ENCODE assay signal across 8 mouse cellular contexts in the genomic region with DNA sequence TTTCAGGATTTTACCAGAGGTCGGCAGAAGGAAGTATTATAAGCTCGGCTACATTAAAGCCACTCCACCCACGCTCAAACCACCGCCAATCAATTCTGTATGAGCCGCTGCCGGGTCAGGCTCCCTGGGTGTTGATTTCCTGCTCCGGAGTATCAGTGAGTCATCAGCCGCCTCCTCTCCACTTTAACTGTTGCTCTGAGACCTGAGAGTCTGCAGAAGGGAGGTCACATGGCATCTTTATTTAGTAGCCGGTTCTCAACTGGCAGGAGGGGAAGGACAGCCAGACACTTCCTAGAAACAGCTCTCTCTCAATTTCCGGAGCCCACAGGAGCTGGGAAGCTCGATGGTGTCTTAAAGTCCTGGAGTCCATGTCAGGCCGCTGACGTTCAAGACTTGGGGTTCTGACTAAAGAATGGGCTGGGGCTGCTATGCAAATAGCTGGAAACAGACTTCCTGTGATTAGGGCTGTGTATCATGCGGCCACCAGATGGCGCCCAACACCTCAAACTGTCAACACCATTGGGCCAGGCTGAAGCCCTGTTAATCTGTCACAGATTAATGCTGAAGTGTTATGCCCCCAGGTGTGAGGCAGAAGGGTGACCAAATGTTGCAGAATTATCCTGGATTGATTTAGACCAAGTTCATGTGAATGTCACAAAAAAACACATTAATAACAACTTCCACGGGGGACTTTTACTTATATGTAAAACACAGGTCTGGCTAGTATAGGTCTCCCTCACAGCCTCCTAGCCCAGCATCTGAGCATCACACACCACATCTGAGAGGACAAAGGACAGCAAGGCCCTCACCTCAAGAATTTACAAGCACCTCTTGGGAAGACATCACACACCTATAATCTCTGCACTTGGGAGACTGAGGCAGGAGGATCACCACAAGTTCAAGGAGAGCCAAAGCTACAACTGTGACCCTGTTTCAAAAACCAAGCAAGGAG.
A peak's percentile ranks its signal among the peaks of the same experiment; 100 is the strongest.
DNase-seq lines count a peak whose midpoint lies in the region; ATAC-seq and TF ChIP-seq lines count a peak whose summit lies in the region.

No protein-coding gene starts in this region.

- 10% methylated on average over 16 of the region's 16 CpGs for WGBS in embryonic facial prominence, embryonic 14.5 days
- WGBS in limb, embryonic 14.5 days: 7% methylated on average over 16 of the region's 16 CpGs
- WGBS in midbrain, postnatal 0 days: 15% methylated on average over 16 of the region's 16 CpGs

- peak; percentile 97 for TF ChIP-seq CTCF in midbrain, postnatal 0 days (IDR thresholded peaks at IDR 0.05)

- no peaks in the 10 kb centered on the region for H3K27me3 ChIP-seq in embryonic facial prominence, embryonic 14.5 days (replicated peaks; ENCODE audit: control insufficient read depth, insufficient read depth, low read length)
- H3K27me3 ChIP-seq in limb, embryonic 14.5 days (ENCODE audit: control insufficient read depth, insufficient read depth, low read length): no peaks in the 10 kb centered on the region
- H3K27me3 ChIP-seq in midbrain, postnatal 0 days (ENCODE audit: insufficient read depth, low read length): no peaks in the 10 kb centered on the region

- peak overlapping the region; percentile 1; the same call in 1 of the 2 replicates for H3K4me3 ChIP-seq in embryonic facial prominence, embryonic 14.5 days (ENCODE audit: low read depth, low read length)
- H3K4me3 ChIP-seq in limb, embryonic 14.5 days (replicated peaks; ENCODE audit: low read length): peak overlapping the region; percentile 7; the same call in 1 of the 2 replicates
- H3K4me3 ChIP-seq in midbrain, postnatal 0 days (ENCODE audit: low read depth, low read length): peak overlapping the region; percentile 15

- H3K9ac ChIP-seq in embryonic facial prominence, embryonic 14.5 days (ENCODE audit: low read depth, low read length): no peak overlapping the region
- peak overlapping the region; percentile 22; the same call in 1 of the 2 replicates for H3K9ac ChIP-seq in limb, embryonic 14.5 days (ENCODE audit: low read depth, low read length, severe bottlenecking)
- peak overlapping the region; percentile 45; the same call in 1 of the 2 replicates for H3K9ac ChIP-seq in midbrain, postnatal 0 days (replicated peaks; ENCODE audit: low read length, poor library complexity, severe bottlenecking)

- H3K27ac ChIP-seq in embryonic facial prominence, embryonic 14.5 days (replicated peaks; ENCODE audit: low read depth, low read length): no peak overlapping the region
- H3K27ac ChIP-seq in limb, embryonic 14.5 days (replicated peaks; ENCODE audit: low read depth, low read length): no peak overlapping the region
- H3K27ac ChIP-seq in midbrain, postnatal 0 days (ENCODE audit: low read depth, low read length): no peak overlapping the region; the same call in 1 of the 2 replicates

- no peaks in the 10 kb centered on the region for H3K36me3 ChIP-seq in embryonic facial prominence, embryonic 14.5 days (ENCODE audit: control insufficient read depth, insufficient read depth, low read length)
- no peaks in the 10 kb centered on the region for H3K36me3 ChIP-seq in limb, embryonic 14.5 days (ENCODE audit: control insufficient read depth, insufficient read depth, low read length)
- H3K36me3 ChIP-seq in midbrain, postnatal 0 days (ENCODE audit: insufficient read depth, low read length): no peaks in the 10 kb centered on the region

- DNase-seq in 416B (ENCODE audit: low read depth): peak; percentile 96
- DNase-seq in adrenal gland, postnatal 4 days (ENCODE audit: low spot score in 2 of 2): peak; percentile 45 to 67
- peak; percentile 87 for DNase-seq in embryonic facial prominence, embryonic 14.5 days (ENCODE audit: low spot score)
- DNase-seq in heart, adult 8-10 months (ENCODE audit: low spot score): peak; percentile 84
- DNase-seq in kidney, adult 9 months: peak; percentile 91
- DNase-seq in limb, embryonic 14.5 days (ENCODE audit: low spot score): peak; percentile 83
- DNase-seq in midbrain, postnatal 0 days (ENCODE audit: low spot score): peak; percentile 89
- peak; percentile 45 to 66 for DNase-seq in spleen, postnatal 14 days (ENCODE audit: low spot score in 2 of 2)

- no peaks in the 10 kb centered on the region for H3K9me3 ChIP-seq in embryonic facial prominence, embryonic 14.5 days (ENCODE audit: control insufficient read depth, low read length)
- no peaks in the 10 kb centered on the region for H3K9me3 ChIP-seq in limb, embryonic 14.5 days (ENCODE audit: control insufficient read depth, low read length)
- H3K9me3 ChIP-seq in midbrain, postnatal 0 days (ENCODE audit: low read length): no peaks in the 10 kb centered on the region

- peak overlapping the region; percentile 42 for H3K4me2 ChIP-seq in embryonic facial prominence, embryonic 14.5 days (ENCODE audit: low read depth, low read length)
- peak overlapping the region; percentile 43 for H3K4me2 ChIP-seq in limb, embryonic 14.5 days (replicated peaks; ENCODE audit: low read depth, low read length, severe bottlenecking)
- peak overlapping the region; percentile 45 for H3K4me2 ChIP-seq in midbrain, postnatal 0 days (ENCODE audit: low read depth, low read length, poor library complexity, severe bottlenecking)

- TF ChIP-seq POLR2A in limb, embryonic 14.5 days (IDR thresholded peaks at IDR 0.05; ENCODE audit: borderline replicate concordance, extremely low read depth, insufficient read depth, insufficient read length): no peak

- H3K4me1 ChIP-seq in embryonic facial prominence, embryonic 14.5 days (ENCODE audit: control insufficient read depth, insufficient read depth, low read length): no peaks in the 10 kb centered on the region
- H3K4me1 ChIP-seq in limb, embryonic 14.5 days (ENCODE audit: control insufficient read depth, insufficient read depth, low read length): peaks cover 6% of the 10 kb centered on the region; the same call in 1 of the 2 replicates
- no peaks in the 10 kb centered on the region for H3K4me1 ChIP-seq in midbrain, postnatal 0 days (ENCODE audit: insufficient read depth, low read length)

- peak; percentile 86 for ATAC-seq in embryonic facial prominence, embryonic 14.5 days (ENCODE audit: low read depth)
- peak; percentile 88 for ATAC-seq in limb, embryonic 14.5 days (ENCODE audit: low FRiP score, low read depth)
- peak; percentile 82 for ATAC-seq in midbrain, postnatal 0 days (ENCODE audit: low FRiP score)
